Mouse (Mus musculus) hindbrain, embryonic 11.5 days (tissue): ENCODE measurements at regions not wholly inside any gene's neighbourhood (a gene's known extent, or its start where the extent isn't known, plus 50 kb on each side); places are given as distances from the start of the nearest gene placed in this dataset.
A peak's percentile ranks its signal among the peaks of the same experiment; 100 is the strongest.

Experiments
- ATAC-seq: fragments of 200-750 bp; cut with Nextera tagmentation; 2 replicates; pipeline ENCODE4 v1.8.0; 2017; ENCODE audit warnings: mild to moderate bottlenecking, moderate TSS enrichment, moderate library complexity; ENCODE audit not compliant: low FRiP score
- DNase-seq: peaks from one replicate; pipeline ENCODE4 v3.0.0-alpha.2; 2015; ENCODE audit warnings: low spot score
- H3K27ac ChIP-seq: fragments of 300-500 bp; sonication (generic); 2 replicates; pipeline ENCODE4 v1.5.1; 2014; ENCODE audit warnings: mild to moderate bottlenecking, low read depth, low read length
- H3K27me3 ChIP-seq: fragments of 300-500 bp; sonication (generic); 2 replicates; pipeline ENCODE4 v1.6.1; 2014; ENCODE audit warnings: mild to moderate bottlenecking, low read length, moderate library complexity, mixed read lengths; ENCODE audit not compliant: control insufficient read depth, insufficient read depth
- H3K36me3 ChIP-seq: fragments of 300-500 bp; sonication (generic); 2 replicates; pipeline ENCODE4 v1.6.1; 2014; ENCODE audit warnings: mild to moderate bottlenecking, low read length, moderate library complexity, mixed read lengths; ENCODE audit not compliant: control insufficient read depth, insufficient read depth
- H3K4me1 ChIP-seq: fragments of 300-500 bp; sonication (generic); replicated peaks from 2 replicates; pipeline ENCODE4 v1.6.1; 2014; ENCODE audit warnings: low read length, mixed read lengths; ENCODE audit not compliant: control insufficient read depth, insufficient read depth
- H3K4me2 ChIP-seq: fragments of 300-500 bp; sonication (generic); replicated peaks from 2 replicates; pipeline ENCODE4 v1.6.1; 2014; ENCODE audit warnings: mild to moderate bottlenecking, low read depth, low read length
- H3K4me3 ChIP-seq: fragments of 300-500 bp; sonication (generic); 2 replicates; pipeline ENCODE4 v1.5.1; 2014; ENCODE audit warnings: low read depth, low read length
- H3K9ac ChIP-seq: fragments of 300-500 bp; sonication (generic); 2 replicates; pipeline ENCODE4 v1.6.1; 2014; ENCODE audit warnings: low read depth, low read length
- H3K9me3 ChIP-seq: fragments of 300-500 bp; sonication (generic); 2 replicates; pipeline ENCODE4 v1.6.1; 2016; ENCODE audit warnings: low read length; ENCODE audit not compliant: control insufficient read depth
- WGBS: fragments of 180-500 bp; shearing (Covaris S2); extraction: QIAGEN DNeasy Blood & Tissue Kit; methylation state at CpG from one replicate; pipeline ENCODE4 v1.1.7; 2014; 5-methylcytosine and 5-hydroxymethylcytosine counted together

DNA sequence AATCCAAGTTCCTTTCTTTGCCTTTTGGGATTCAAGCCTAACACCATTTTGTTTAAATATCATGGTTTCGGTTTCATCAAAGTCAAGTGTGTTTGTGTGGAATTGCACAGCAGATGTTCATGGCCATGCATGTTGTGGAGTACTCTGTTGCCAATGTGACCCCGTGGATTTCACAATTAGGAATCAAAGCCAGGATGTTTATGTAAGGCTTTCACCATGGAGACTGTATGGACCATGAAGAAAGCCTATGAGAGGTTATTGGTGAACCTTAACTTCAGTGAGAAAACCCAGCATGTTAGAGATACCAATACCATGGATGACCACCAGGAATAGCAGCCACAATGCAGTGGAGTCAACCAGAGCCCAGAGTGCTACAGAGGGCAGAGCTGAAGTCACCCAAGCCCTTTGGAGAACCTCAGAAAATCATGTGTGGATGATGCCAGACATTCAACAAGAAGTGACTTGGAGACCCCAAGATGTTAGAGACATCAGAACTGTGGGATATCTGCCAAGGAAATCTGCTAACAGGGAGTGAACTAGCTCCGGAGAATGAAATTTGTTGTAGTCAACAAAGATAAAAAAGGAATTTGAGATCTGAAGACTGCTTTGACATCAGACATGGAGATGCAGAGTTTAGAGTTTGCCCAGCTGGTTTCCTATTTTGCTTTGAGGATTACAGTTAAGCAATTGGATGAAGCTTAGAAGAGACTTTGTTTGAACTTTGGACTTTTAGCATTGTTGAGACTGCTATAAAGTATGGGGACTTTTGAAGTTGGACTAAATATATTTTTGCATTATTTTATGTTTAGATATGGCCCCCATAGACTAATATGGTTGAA lies 615.3 kb downstream of the Tmem182 start:
- no peak overlapping the region for H3K4me3 ChIP-seq
- H3K9me3 ChIP-seq = no peaks in the 10 kb centered on the region
- H3K27me3 ChIP-seq = no peaks in the 10 kb centered on the region
- no peak overlapping the region for H3K9ac ChIP-seq
- no peak overlapping the region for H3K27ac ChIP-seq
- H3K4me2 ChIP-seq = no peak overlapping the region
- H3K36me3 ChIP-seq = no peaks in the 10 kb centered on the region
- ATAC-seq (no peak), DNase-seq (no peak)
- no peaks in the 10 kb centered on the region for H3K4me1 ChIP-seq
- 94% methylated on average over 3 of the region's 3 CpGs for WGBS

GRCm38 (mm10) chr1:41427853-41428252 lies 622.5 kb downstream of the Tmem182 start:
- Histone ChIP-seq H3K36me3 (no peaks in the 10 kb centered on the region), H3K4me2 (no peak overlapping the region), H3K4me3 (no peak overlapping the region), H3K4me1 (no peaks in the 10 kb centered on the region), H3K9ac (no peak overlapping the region), H3K27ac (no peak overlapping the region), H3K9me3 (no peaks in the 10 kb centered on the region), H3K27me3 (no peaks in the 10 kb centered on the region)
- WGBS = 53% methylated on average over 6 of the region's 6 CpGs
- no peak for ATAC-seq
- DNase-seq = peak; percentile 18

- no peak overlapping the region for H3K4me3 ChIP-seq
- H3K4me1 ChIP-seq = no peaks in the 10 kb centered on the region
- DNase-seq (peak; percentile 49), ATAC-seq (peak; percentile 79)
- H3K27me3 ChIP-seq = no peaks in the 10 kb centered on the region
- H3K27ac ChIP-seq = no peak overlapping the region
- H3K9ac ChIP-seq = no peak overlapping the region
- WGBS = 41% methylated on average over 7 of the region's 7 CpGs
- H3K36me3 ChIP-seq = no peaks in the 10 kb centered on the region
- H3K9me3 ChIP-seq = no peaks in the 10 kb centered on the region
- no peak overlapping the region for H3K4me2 ChIP-seq
These were observed 625.8 kb downstream of the Tmem182 start for GRCm38 (mm10) chr1:41431127-41431690.

- ATAC-seq = no peak
These were observed 630.0 kb downstream of the Tmem182 start for GRCm38 (mm10) chr1:41435379-41435778.

DNA sequence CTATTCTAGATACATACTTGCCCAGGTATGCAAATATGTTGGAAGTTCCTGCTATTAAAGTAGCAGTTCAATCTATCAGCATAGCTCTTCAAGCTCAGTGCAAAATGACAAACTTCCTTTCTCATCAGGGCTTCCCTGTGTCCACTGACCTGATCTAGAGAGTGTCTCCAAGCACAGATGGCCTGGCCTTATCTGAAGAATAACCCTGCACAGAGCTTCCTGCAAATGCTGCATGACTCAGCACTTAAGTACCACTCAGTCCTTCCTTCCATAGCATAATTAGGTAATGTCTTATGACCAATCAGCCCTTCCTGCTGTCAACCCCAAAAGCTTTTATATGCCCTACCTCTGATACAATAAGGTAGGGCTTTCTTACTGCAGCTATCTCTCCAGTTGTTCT lies 644.6 kb downstream of the Tmem182 start:
- Histone ChIP-seq H3K27ac (no peak overlapping the region), H3K27me3 (no peaks in the 10 kb centered on the region), H3K4me1 (no peaks in the 10 kb centered on the region), H3K4me3 (no peak overlapping the region), H3K4me2 (no peak overlapping the region), H3K9ac (no peak overlapping the region), H3K9me3 (no peaks in the 10 kb centered on the region), H3K36me3 (no peaks in the 10 kb centered on the region)
- ATAC-seq = no peak
- no peak for DNase-seq

More at GRCm38 (mm10) chr1:41435379-41435778, 630.0 kb downstream of the Tmem182 start:
- Histone ChIP-seq H3K9me3 (no peaks in the 10 kb centered on the region), H3K27me3 (no peaks in the 10 kb centered on the region), H3K4me3 (no peak overlapping the region), H3K9ac (no peak overlapping the region), H3K27ac (no peak overlapping the region), H3K4me1 (no peaks in the 10 kb centered on the region), H3K36me3 (no peaks in the 10 kb centered on the region), H3K4me2 (no peak overlapping the region)
- 91% methylated on average over 3 of the region's 3 CpGs for WGBS
- DNase-seq = no peak
